Mouse (Mus musculus) lung, embryonic 16.5 days (tissue): Measurements from ENCODE around the gene Abhd8. TPM values are rescaled to one million over a fixed set of nuclear protein-coding genes. Genes with fewer than 3 reads are reported as not detected.

ENCODE experiments used
- ATAC-seq: fragments of 200-750 bp; cut with Nextera tagmentation; 2 replicates; pipeline ENCODE4 v1.8.0; 2017; ENCODE audit warnings: low read depth, mild to moderate bottlenecking, moderate library complexity
- H3K27ac ChIP-seq: fragments of 300-500 bp; sonication (generic); 2 replicates; pipeline ENCODE4 v1.5.1; 2014; ENCODE audit warnings: mild to moderate bottlenecking, control low read depth, low read length
- H3K27me3 ChIP-seq: fragments of 300-500 bp; sonication (generic); 2 replicates; pipeline ENCODE4 v1.6.1; 2014; ENCODE audit warnings: low read depth, low read length, mixed read lengths; ENCODE audit not compliant: control insufficient read depth, insufficient read depth
- H3K36me3 ChIP-seq: fragments of 300-500 bp; sonication (generic); 2 replicates; pipeline ENCODE4 v1.6.1; 2014; ENCODE audit warnings: low read length; ENCODE audit not compliant: control insufficient read depth, insufficient read depth
- H3K4me1 ChIP-seq: fragments of 300-500 bp; sonication (generic); replicated peaks from 2 replicates; pipeline ENCODE4 v1.6.1; 2014; ENCODE audit warnings: low read length, mixed read lengths; ENCODE audit not compliant: control insufficient read depth, insufficient read depth
- H3K4me2 ChIP-seq: fragments of 300-500 bp; sonication (generic); 2 replicates; pipeline ENCODE4 v1.6.1; 2014; ENCODE audit warnings: low read depth, low read length, control low read depth
- H3K4me3 ChIP-seq: fragments of 300-500 bp; sonication (generic); 2 replicates; pipeline ENCODE4 v1.5.1; 2014; ENCODE audit warnings: mild to moderate bottlenecking, low read length, control low read depth
- H3K9ac ChIP-seq: fragments of 300-500 bp; sonication (generic); 2 replicates; pipeline ENCODE4 v1.6.1; 2014; ENCODE audit warnings: low read length, control low read depth
- H3K9me3 ChIP-seq: fragments of 300-500 bp; sonication (generic); 2 replicates; pipeline ENCODE4 v1.6.1; 2016; ENCODE audit warnings: low read length; ENCODE audit not compliant: control insufficient read depth
- WGBS: fragments of 180-500 bp; shearing (Covaris S2); extraction: QIAGEN DNeasy Blood & Tissue Kit; methylation state at CpG from one replicate; pipeline ENCODE4 v1.1.7; 2014; 5-methylcytosine and 5-hydroxymethylcytosine counted together
- polyA plus RNA-seq: library from polyadenylated mRNA; unstranded; fragments of >200 nt; fragmentation: Nextera tagmentation; extraction: Ambion mirVana; gene quantifications from 2 replicates; pipeline ENCODE4 v1.2.1, GENCODE M21; 2015

Abhd8 gene
- polyA plus RNA-seq, 1 experiment from 2014 or later, result 37.8 TPM

DNA sequence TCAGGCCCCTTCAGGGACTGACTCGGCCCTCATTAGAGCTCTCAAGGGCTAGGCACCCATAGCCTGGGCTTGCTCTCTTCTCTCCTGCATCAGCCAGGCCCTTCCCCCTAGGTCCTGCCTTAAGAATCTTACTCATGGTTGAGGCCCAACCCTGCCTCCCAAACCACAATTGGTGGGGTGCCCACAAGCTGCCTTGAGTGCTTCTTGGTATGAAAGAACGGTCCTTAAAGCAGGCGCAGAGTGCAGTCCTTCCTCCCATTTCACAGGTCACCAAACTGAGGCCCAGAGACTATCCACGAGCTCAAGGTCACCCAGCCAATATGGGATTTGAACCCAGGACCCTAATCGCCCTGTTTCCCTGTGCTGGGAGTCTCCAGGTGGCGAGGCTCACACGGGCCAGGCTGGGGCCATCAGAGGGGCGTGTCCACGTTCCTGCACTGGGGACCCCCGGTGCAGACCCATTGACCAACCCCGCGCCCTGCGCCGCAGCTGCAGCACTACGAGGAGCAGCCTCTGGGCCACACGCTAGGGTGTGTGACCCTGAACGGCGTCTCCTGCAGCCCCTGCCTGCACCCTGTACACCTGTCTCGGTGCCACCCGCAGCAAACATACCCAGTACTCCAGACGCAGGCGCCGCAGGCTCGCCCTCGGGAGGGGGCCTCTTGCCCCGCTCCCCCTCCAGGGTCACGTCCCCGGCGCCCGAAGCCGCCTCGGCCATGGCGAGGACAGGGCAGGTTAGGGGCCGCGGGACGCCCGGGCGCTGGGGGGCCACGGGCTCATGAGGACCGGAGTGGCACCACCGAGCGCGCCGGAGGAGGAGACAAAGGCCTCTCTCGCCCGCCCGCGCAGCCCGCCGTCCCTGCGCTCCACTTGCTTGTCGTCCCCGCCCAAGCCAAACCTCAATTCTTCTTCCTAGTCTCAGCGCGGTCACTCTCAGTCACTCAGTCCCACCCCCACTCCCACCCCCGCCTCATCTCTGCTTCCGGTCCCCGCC is 22.0 kb upstream of the Abhd8 start, which contains the start of gene Ano8:
TSS of gene Ano8 (minus strand) at position 822 of the 994 bp plus-strand sequence.
- H3K9ac ChIP-seq, result peak within 1 kb of the TSS; percentile 89
- 4% methylated on average over 54 of the region's 58 CpGs for WGBS
- peak within 1 kb of the TSS; percentile 82 for H3K4me2 ChIP-seq
- H3K27me3 ChIP-seq, result no peaks in the 10 kb centered on the region
- peak within 1 kb of the TSS; percentile 80 for H3K4me3 ChIP-seq
- H3K36me3 ChIP-seq, result peaks cover 3% of the 10 kb centered on the region; the same call in 1 of the 2 replicates
- peaks cover 16% of the 10 kb centered on the region for H3K4me1 ChIP-seq
- ATAC-seq, result peak; percentile 71
- no peaks in the 10 kb centered on the region for H3K9me3 ChIP-seq
- peak within 1 kb of the TSS; percentile 88 for H3K27ac ChIP-seq

DNA sequence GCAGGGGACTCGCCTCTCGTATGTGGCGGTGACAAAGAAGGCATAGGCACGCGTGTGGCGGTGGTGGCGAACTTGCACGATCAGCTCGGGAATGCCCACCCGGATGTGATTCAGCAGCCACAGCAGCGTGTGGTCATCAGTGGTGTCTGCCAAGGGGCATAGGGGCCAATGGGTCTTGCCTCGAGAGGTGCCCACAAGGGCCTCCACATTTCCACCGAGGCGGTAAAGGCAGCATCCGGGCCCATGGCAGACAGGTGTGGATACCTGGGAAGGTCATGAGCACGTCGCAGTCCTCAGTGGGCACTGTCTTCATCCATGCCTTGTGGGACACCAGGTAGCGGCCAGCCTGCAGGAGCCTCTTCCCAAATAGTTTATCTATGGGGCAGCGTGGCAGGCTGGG is 21.3 kb upstream of the Abhd8 start:
- peaks cover 3% of the 10 kb centered on the region; the same call in 1 of the 2 replicates for H3K36me3 ChIP-seq
- no peaks in the 10 kb centered on the region for H3K9me3 ChIP-seq
- 90% methylated on average over 19 of the region's 19 CpGs for WGBS
- no peak overlapping the region for H3K27ac ChIP-seq
- peak overlapping the region; percentile 80; the same call in 1 of the 2 replicates for H3K4me3 ChIP-seq
- H3K4me1 ChIP-seq, result peaks cover 16% of the 10 kb centered on the region
- peak overlapping the region; percentile 89; the same call in 1 of the 2 replicates for H3K9ac ChIP-seq
- no peak for ATAC-seq
- peak overlapping the region; percentile 82 for H3K4me2 ChIP-seq
- H3K27me3 ChIP-seq, result no peaks in the 10 kb centered on the region

DNA sequence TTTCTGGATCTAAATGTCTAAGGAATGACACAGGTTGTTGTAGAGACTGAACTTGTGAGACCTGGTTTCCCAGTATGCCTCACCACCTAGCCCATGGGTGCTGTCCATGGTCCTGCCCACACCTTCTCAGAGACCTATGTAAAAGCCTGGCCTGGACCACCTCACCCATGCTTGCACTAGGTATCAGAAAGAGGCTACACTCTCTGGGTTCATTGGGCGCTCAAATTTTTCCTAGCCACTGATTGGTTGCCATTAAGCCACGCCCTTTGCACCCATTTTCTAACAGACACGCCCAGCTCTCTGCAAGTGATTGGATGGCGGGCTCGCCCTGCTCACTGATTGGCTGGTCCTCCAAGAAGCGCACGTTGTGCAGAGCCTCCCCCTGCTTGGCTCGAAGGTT is 20.5 kb upstream of the Abhd8 start:
- no peak overlapping the region for H3K27ac ChIP-seq
- peaks cover 9% of the 10 kb centered on the region; the same call in 1 of the 2 replicates for H3K4me1 ChIP-seq
- no peak overlapping the region for H3K4me3 ChIP-seq
- WGBS, result 55% methylated on average over 8 of the region's 8 CpGs
- no peak overlapping the region for H3K4me2 ChIP-seq
- no peak for ATAC-seq
- no peak overlapping the region for H3K9ac ChIP-seq
- no peaks in the 10 kb centered on the region for H3K27me3 ChIP-seq
- H3K9me3 ChIP-seq, result no peaks in the 10 kb centered on the region
- peaks cover 3% of the 10 kb centered on the region; the same call in 1 of the 2 replicates for H3K36me3 ChIP-seq

DNA sequence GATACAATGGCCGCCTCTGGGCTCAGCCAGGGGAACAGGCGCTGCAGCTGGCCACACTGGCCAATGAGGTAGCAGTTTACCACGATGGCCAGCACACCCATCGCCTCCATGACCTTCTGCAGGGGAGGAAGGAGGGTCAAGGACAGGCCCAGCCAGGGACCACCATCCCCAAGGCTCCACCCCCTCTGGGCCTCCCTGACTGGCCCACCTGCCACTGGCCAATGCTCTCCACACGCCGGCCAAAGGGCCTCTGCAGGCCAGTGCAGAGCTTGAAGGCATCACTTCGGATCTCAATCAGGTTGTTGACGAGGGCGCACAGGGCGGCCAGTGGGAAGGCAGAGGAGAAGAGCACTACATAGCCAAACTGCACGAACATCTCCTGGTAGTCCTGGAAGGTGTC is 15.5 kb upstream of the Abhd8 start:
- H3K4me2 ChIP-seq, result no peak overlapping the region
- peaks cover 13% of the 10 kb centered on the region for H3K36me3 ChIP-seq
- no peak overlapping the region for H3K9ac ChIP-seq
- no peaks in the 10 kb centered on the region for H3K27me3 ChIP-seq
- no peak overlapping the region for H3K27ac ChIP-seq
- no peak overlapping the region for H3K4me3 ChIP-seq
- H3K9me3 ChIP-seq, result no peaks in the 10 kb centered on the region
- no peak for ATAC-seq
- 88% methylated on average over 11 of the region's 11 CpGs for WGBS
- H3K4me1 ChIP-seq, result peaks cover 12% of the 10 kb centered on the region; the same call in 1 of the 2 replicates

DNA sequence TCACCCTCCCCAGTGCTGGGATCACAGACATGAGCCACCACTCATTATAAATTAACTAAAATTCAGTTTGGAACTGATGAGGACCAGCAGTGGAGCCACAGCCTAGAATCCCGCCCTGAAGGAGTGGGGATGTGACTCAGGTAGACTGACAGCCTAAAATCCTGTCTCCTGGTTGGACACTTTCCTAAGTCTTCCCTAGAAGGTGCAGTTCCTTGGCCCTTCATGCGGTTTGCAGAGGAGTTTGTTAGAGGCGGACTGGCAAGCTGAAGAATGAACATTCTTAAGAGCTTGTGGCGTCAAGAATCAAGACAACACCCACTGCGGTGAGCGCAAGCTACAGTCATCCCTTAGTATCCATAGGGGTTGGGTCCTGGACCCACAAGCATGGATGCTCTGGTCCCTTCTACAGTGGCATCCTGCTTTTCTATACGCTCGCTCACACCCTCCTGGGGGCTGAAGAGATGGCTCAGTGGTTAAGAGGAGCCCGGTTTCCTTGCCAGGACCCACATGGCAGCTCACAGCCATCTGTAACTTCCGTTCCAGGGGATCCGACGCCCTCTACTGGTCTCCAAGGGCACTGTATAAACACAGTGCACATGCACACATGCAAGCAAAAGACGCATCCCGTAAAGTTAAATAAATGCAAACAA is 13.9 kb upstream of the Abhd8 start:
- Histone ChIP-seq H3K4me3 (peak overlapping the region; percentile 69), H3K4me1 (peaks cover 12% of the 10 kb centered on the region; the same call in 1 of the 2 replicates), H3K9ac (peak overlapping the region; percentile 78), H3K36me3 (peaks cover 20% of the 10 kb centered on the region), H3K4me2 (peak overlapping the region; percentile 96), H3K27me3 (no peaks in the 10 kb centered on the region), H3K9me3 (no peaks in the 10 kb centered on the region), H3K27ac (no peak overlapping the region)
- ATAC-seq, result no peak
- 49% methylated on average over 14 of the region's 14 CpGs for WGBS

DNA sequence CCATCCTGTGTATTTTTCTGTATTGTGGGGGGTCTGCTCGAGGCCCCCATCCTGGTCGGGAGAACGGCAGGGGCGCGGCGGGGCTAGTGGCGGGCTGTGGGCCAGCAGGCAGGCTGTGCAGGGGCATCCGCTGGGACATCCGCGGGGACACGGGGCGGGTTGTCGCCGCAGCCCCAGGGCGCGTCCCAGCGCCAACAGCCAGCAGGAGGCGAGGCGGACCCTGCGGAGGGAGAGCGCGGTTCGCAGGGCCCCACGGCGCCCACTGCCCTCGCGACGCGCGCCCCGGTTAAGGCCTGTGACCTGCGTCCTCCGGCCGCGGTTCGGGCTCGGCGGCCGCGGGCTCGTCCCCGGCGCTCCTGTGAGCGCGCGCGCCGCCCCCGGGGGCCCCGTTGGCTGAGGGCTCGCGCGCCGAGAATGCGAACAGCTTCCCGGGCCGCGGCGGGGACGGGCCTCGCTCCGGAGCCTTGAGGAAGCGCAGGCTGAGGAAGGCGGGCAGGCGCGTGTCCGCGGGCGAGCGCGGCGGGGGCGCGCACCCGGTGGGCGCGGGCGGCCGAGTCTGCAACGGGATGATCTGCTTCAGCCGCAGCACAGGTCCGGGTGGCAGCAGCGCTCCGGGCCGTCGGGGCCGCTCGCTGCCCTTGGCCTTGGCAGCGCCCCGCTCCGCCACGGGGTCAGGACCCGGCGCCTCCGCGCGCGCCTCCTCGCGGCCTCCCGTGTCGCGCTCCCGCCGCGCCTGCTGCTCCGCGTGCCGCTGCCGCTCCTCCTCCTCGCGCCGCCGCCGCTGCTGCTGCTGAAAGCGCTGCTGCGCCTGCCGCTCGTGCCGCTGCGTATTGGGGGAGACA is 12.9 kb upstream of the Abhd8 start:
- H3K9me3 ChIP-seq, result no peaks in the 10 kb centered on the region
- H3K4me3 ChIP-seq, result peak overlapping the region; percentile 69
- H3K4me1 ChIP-seq, result peaks cover 12% of the 10 kb centered on the region; the same call in 1 of the 2 replicates
- peak overlapping the region; percentile 78 for H3K27ac ChIP-seq
- H3K36me3 ChIP-seq, result peaks cover 26% of the 10 kb centered on the region
- H3K27me3 ChIP-seq, result no peaks in the 10 kb centered on the region
- H3K9ac ChIP-seq, result peak overlapping the region; percentile 78
- ATAC-seq, result peak; percentile 88
- peak overlapping the region; percentile 96 for H3K4me2 ChIP-seq
- WGBS, result 0% methylated on average over 68 of the region's 121 CpGs

DNA sequence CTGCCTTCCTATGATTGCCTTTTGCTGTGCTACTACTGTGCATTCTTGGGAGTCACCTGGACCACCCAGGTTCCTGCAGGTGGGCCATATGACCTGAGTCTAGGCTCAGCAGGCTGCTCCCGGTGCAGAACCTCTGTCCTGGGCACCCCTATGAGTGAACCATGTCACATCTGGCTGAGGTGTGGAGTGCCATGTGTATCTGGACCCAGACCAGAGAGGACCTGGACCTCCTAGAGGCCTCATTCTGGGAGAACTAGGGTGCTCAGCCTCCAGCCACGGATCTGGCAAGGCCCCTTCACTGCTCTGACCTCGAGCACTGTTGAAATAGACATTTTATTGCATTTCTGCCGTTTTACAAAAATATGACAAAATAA is 12.2 kb upstream of the Abhd8 start:
- Histone ChIP-seq H3K9ac (peak overlapping the region; percentile 78), H3K4me3 (peak overlapping the region; percentile 69), H3K36me3 (peaks cover 24% of the 10 kb centered on the region), H3K9me3 (no peaks in the 10 kb centered on the region), H3K27me3 (no peaks in the 10 kb centered on the region), H3K4me2 (peak overlapping the region; percentile 96), H3K27ac (peak overlapping the region; percentile 78), H3K4me1 (peaks cover 12% of the 10 kb centered on the region)
- no peak for ATAC-seq
- 14% methylated on average over 4 of the region's 4 CpGs for WGBS

DNA sequence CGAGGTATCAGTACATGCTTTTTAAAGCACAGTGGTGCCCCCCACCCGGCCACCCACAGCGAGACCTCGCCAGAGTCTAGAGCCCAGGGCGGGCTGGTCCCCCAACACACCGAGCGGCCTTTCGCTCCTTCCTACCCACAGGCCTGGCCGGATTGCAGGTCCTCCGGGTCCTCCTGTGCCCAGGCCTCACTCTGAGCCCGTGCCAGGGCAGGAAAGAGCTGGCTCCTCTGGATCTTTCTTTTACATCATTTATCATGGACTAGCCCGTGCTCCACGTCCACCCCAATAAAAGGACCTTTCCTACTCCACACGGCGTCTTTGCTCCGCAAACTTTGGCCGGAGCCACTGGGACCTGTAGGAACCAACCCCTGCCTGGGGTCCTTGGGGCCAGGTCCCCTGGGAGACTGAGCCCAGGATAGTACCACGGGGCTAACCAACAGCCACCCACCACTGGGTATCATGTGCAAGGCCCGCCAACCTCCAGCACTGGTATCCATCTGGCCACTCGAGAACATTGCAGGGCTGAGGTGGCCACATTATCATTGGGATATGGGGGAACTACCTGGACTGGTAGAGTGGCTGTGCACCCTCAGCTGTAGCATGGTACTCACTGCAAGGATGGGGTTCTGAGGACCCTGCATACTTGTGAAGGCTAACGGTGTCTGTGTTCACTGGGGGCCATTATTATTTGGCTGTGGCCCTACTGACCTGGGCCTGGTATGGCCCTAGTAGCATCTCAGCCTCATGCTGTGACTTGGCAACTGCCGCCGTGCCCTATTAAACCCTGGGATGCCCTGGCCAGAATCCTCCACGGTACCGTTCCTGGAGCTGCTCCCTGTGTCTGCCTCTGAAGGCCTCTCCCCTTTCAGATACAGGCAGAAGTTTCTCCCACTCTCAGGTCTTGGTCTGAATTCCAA is 11.6 kb upstream of the Abhd8 start:
- 86% methylated on average over 25 of the region's 25 CpGs for WGBS
- Histone ChIP-seq H3K27ac (peak overlapping the region; percentile 78), H3K4me3 (no peak overlapping the region), H3K9ac (no peak overlapping the region; the same call in 1 of the 2 replicates), H3K4me1 (peaks cover 19% of the 10 kb centered on the region), H3K9me3 (no peaks in the 10 kb centered on the region), H3K36me3 (peaks cover 23% of the 10 kb centered on the region), H3K4me2 (peak overlapping the region; percentile 96; the same call in 1 of the 2 replicates), H3K27me3 (no peaks in the 10 kb centered on the region)
- ATAC-seq, result no peak
